Mouse (Mus musculus) Patski (cell line): ENCODE results near the gene Pum2. TPM values are rescaled to one million over a fixed set of nuclear protein-coding genes. Genes with fewer than 3 reads are reported as not detected.

Experiments
- ATAC-seq: fragments of 100-300 bp; one replicate; pipeline ENCODE4 v1.8.0; 2021
- CTCF ChIA-PET: fragments of 350-600 bp; sonication (Branson Sonifier 250); formaldehyde crosslinking; loops from one replicate; lab custom pipeline; 2022; ENCODE audit warnings: inconsistent platforms; lab: Charles Lee
- POLR2A ChIA-PET: fragments of 350-600 bp; sonication (Branson Sonifier 250); formaldehyde crosslinking; loops from one replicate; lab custom pipeline; 2022; ENCODE audit warnings: antibody characterized with exemption, inconsistent platforms; lab: Charles Lee
- DNase-seq: peaks from one replicate; pipeline ENCODE4 v3.0.0-alpha.2; 2011; ENCODE audit warnings: low read depth, low spot score
- H3K27me3 ChIP-seq: fragments of 371-371 bp; one replicate; pipeline ENCODE4 v1.5.1; 2021
- CTCF ChIP-seq: fragments of 100-300 bp; IDR thresholded peaks from one replicate; pipeline ENCODE4 v1.5.1; 2021
- in situ Hi-C: fragments of 300-500 bp; cut with MboI; formaldehyde crosslinking; loops from 3 replicates; pipeline ENCODE4 v1.11.1; 2018; ENCODE audit warnings: low pct_unique_long_range_greater_than_20kb, mixed read lengths
- polyA plus RNA-seq: library from polyadenylated mRNA; unstranded; gene quantifications from one replicate; pipeline ENCODE4 v1.2.3, GENCODE M21; 2021

The Pum2 gene
- polyA plus RNA-seq, 1 experiment from 2014 or later: 107 TPM

DNA sequence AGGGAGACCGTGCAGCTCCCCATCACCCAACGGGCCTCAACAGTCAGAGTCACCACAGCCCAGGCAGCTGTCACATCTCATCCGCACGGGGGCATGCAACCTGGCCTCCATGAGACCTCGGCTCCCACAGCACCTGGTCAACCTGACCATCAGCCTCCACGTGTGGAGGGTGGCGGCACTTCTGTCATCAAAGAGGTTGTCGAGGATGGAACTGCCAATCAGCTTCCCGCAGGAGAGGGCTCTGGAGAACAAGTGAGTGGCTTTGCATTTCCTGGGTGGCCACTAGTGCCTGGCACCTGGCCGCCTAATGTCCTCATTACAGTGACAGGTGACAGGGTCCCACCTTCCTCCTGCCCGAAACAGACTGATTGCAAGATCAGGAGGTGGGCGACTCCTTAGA lies 116.7 kb downstream of the Pum2 start:
- TF ChIP-seq CTCF: no peak
- DNase-seq (no peak), ATAC-seq (no peak)
- in situ Hi-C loops: no loop called here
- ChIA-PET POLR2A (no interaction called here), CTCF (no interaction called here)
- no peaks in the 10 kb centered on the region for H3K27me3 ChIP-seq

DNA sequence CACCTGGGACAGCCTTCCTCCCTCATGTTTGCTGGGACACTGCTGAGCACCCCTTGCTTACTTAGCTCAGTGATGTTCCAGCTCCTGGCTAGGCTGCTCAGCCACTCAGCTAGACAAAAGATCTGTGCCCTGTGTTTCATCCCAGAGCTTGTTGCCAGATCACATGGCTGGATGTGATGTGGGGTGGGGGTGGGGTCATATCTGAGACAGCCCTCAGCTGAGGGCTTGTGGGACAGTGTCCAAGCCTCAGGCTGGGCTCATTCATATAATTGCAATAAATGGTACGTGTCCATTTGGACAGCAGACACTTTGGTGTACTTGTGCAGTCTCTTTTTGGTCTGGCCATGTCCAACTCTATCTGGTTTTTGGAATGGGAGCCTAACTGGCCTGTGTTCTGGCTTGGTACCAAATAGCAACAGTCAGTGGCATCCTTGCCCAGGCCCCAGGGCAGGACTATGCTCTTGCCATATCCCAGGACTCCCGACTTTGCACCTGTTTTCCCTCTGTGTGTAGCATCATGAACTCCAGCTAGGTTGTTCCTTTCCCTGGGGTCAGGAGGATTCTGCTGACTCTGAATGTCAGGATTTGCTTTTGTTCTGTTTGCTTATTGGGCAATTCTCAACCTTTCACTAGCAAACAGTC lies 119.6 kb downstream of the Pum2 start:
- CTCF ChIA-PET: no interaction called here
- in situ Hi-C loops: no loop called here
- H3K27me3 ChIP-seq: no peaks in the 10 kb centered on the region
- no peak for TF ChIP-seq CTCF
- ATAC-seq (no peak), DNase-seq (no peak)
- POLR2A ChIA-PET: no interaction called here

DNA sequence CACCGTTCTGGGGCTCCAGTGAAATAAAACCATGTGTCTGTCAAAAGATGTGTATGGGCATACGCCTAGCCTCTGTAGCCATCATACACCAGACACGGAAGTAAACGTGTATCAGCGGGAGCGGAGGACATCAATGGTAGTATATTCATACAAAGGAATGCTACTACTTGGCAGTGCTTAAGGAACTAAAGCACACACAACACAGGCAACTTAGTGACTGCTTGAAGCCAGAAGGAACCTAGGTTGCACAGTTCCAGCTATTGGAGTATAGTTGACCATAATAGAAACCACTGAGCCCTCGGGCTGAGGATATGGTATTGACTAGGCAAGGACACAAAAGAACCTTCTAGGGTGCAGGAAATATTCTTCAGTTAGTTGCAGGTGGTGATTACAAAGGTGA lies 124.0 kb downstream of the Pum2 start:
- TF ChIP-seq CTCF: no peak
- in situ Hi-C loops: no loop called here
- POLR2A ChIA-PET: no interaction called here

GRCm38 (mm10) chr12:8798486-8799020 lies 124.6 kb downstream of the Pum2 start:
- DNase-seq: no peak

More for the DNA sequence above, 124.0 kb downstream of the Pum2 start:
- ATAC-seq: no peak
- CTCF ChIA-PET: interaction anchor here (0.8 to 1.8 kb wide), 2 partner anchors 13 to 87 kb away, joined by 3 to 4 read pairs; no protein-coding TSS in a partner anchor
- DNase-seq: no peak
- H3K27me3 ChIP-seq: no peaks in the 10 kb centered on the region

More at GRCm38 (mm10) chr12:8798486-8799020, 124.6 kb downstream of the Pum2 start:
- ATAC-seq: no peak
- CTCF ChIA-PET: interaction anchor here (1.8 kb wide), 1 partner anchor 14 kb away, joined by 4 read pairs; no protein-coding TSS in a partner anchor
- POLR2A ChIA-PET: no interaction called here
- no peaks in the 10 kb centered on the region for H3K27me3 ChIP-seq
- in situ Hi-C loops: no loop called here
- TF ChIP-seq CTCF: no peak

Other genes starting within 250 kb of the Pum2 start
- 217 TPM for gene Rhob, start 174.1 kb upstream of the Pum2 start, polyA plus RNA-seq
- gene Slc7a15, start 75.1 kb upstream of the Pum2 start, polyA plus RNA-seq: 0.06 TPM
- gene Sdc1, start 97.2 kb downstream of the Pum2 start, polyA plus RNA-seq: 121 TPM
- gene Laptm4a, start 247.5 kb downstream of the Pum2 start, polyA plus RNA-seq: 550 TPM